Mouse (Mus musculus): ENCODE measurements at regions not wholly inside any gene's neighbourhood (a gene's known extent, or its start where the extent isn't known, plus 50 kb on each side); places are given as distances from the start of the nearest gene placed in this dataset.

DNA sequence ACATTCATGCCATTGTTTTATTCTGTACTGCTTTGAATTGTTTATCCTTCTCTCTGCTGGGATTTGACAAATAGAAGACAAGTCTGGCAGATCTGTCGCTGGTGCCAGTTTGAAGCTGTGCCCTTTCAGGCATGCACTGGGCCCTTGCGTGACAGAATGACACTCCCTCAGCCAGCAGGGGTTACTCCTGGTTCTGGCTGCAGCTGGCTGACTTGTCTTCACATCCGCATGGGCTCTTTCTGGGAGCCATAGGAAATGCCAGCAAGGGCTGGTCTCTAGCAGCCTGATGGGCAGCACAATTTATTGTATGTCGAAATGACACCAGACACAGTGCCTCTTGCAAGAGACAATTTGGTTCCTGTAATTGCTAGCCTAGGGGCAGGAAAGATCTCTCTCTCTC, 102.5 kb downstream of the 4930564D02Rik start:
- Histone ChIP-seq H3K27ac (replicated peaks; ENCODE audit: low read depth, low read length) (peak overlapping the region; percentile 55; the same call in 1 of the 2 replicates), H3K4me3 (replicated peaks; ENCODE audit: low read depth, low read length) (no peak overlapping the region), H3K4me2 (ENCODE audit: low read length) (no peak overlapping the region), H3K4me1 (ENCODE audit: control insufficient read depth, insufficient read depth, low read length) (peaks cover 9% of the 10 kb centered on the region), H3K36me3 (ENCODE audit: control insufficient read depth, insufficient read depth, low read length) (no peaks in the 10 kb centered on the region), H3K9me3 (ENCODE audit: control insufficient read depth, low read length) (no peaks in the 10 kb centered on the region), H3K9ac (replicated peaks; ENCODE audit: low read length) (no peak overlapping the region), H3K27me3 (ENCODE audit: control insufficient read depth, insufficient read depth, low read length) (no peaks in the 10 kb centered on the region)
- DNase-seq (peak; percentile 38), ATAC-seq (ENCODE audit: low FRiP score, low TSS enrichment) (no peak)
- 33% methylated on average over 4 of the region's 4 CpGs for WGBS

DNA sequence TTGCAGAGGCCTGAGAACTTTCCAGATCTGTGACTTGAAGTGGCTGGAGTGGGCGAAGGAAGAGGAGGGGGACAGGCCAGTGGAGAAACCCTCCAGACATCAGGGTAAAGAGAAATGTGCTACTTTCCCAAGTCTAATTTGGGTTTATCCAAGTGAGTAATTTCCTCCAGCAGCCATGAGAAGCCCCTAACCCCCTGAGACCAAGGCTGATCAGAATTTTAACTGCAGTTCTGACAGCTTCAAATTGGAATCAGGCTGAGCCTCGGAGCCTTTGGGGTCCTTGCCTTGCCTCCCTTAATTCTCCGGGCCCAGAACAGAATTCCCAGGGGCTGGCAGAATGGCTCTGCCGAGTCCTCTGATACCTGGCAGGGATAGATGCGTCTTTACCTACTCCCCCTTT, 104.9 kb downstream of the 4930564D02Rik start:
- Histone ChIP-seq H3K9ac (replicated peaks; ENCODE audit: low read length) (no peak overlapping the region), H3K4me2 (ENCODE audit: low read length) (no peak overlapping the region), H3K4me1 (ENCODE audit: control insufficient read depth, insufficient read depth, low read length) (peaks cover 9% of the 10 kb centered on the region), H3K9me3 (ENCODE audit: control insufficient read depth, low read length) (no peaks in the 10 kb centered on the region), H3K4me3 (replicated peaks; ENCODE audit: low read depth, low read length) (no peak overlapping the region), H3K36me3 (ENCODE audit: control insufficient read depth, insufficient read depth, low read length) (no peaks in the 10 kb centered on the region), H3K27me3 (ENCODE audit: control insufficient read depth, insufficient read depth, low read length) (no peaks in the 10 kb centered on the region), H3K27ac (replicated peaks; ENCODE audit: low read depth, low read length) (0 out of 2 replicates have a peak overlapping the region, but pooled peaks have one; percentile 8)
- ATAC-seq (ENCODE audit: low FRiP score, low TSS enrichment): no peak
- DNase-seq: peak; percentile 45
- WGBS: 62% methylated on average over 5 of the region's 5 CpGs

DNA sequence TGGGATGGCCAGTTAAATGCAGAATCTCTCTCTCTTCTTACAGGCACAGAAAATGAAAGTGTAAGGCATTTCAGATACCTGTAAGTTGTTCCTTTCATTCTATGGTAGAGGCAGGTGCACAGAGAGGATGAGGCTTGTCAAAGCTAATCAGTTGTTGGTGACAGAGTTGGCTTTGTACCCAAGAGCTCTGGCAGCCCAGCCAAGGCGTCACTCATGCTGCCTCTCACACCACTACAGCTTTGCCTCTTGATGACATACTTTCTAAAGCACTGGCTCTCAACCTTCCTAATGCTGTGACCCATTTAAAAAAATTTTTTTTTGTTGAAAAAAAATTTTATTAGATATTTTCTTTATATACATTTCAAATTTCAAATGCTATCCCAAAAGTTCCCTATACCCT, 105.4 kb downstream of the 4930564D02Rik start:
- no peak overlapping the region for H3K9ac ChIP-seq (replicated peaks; ENCODE audit: low read length)
- 0 out of 2 replicates have a peak overlapping the region, but pooled peaks have one; percentile 8 for H3K27ac ChIP-seq (replicated peaks; ENCODE audit: low read depth, low read length)
- H3K27me3 ChIP-seq (ENCODE audit: control insufficient read depth, insufficient read depth, low read length): no peaks in the 10 kb centered on the region
- no peaks in the 10 kb centered on the region for H3K36me3 ChIP-seq (ENCODE audit: control insufficient read depth, insufficient read depth, low read length)
- H3K4me3 ChIP-seq (replicated peaks; ENCODE audit: low read depth, low read length): no peak overlapping the region
- ATAC-seq (ENCODE audit: low FRiP score, low TSS enrichment) (no peak), DNase-seq (no peak)
- WGBS: 73% methylated on average over 1 of the region's 1 CpGs
- no peak overlapping the region for H3K4me2 ChIP-seq (ENCODE audit: low read length)
- H3K4me1 ChIP-seq (ENCODE audit: control insufficient read depth, insufficient read depth, low read length): peaks cover 9% of the 10 kb centered on the region
- no peaks in the 10 kb centered on the region for H3K9me3 ChIP-seq (ENCODE audit: control insufficient read depth, low read length)

DNA sequence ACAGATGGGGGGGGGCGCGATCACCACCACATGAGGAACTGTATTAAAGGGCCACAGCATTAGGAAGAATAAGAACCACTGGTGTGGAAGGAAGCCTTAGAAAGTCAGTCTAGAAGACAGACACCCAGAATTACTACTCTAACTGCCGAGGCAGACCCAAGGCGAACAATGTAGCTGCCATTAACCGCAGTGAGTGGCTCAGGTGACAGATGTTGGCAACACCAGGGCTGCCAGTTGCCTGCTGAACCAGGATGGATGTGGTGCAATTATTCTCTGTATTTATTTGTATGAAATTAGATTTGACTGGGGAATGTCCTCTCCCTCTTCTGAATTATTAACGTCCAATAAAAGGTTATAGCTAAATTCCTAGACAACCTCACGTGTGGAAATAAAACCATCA, 124.7 kb downstream of the 4930564D02Rik start:
- Histone ChIP-seq H3K27me3 (ENCODE audit: control insufficient read depth, insufficient read depth, low read length) (no peaks in the 10 kb centered on the region), H3K27ac (replicated peaks; ENCODE audit: low read depth, low read length) (no peak overlapping the region), H3K4me2 (ENCODE audit: low read length) (no peak overlapping the region), H3K4me1 (ENCODE audit: control insufficient read depth, insufficient read depth, low read length) (no peaks in the 10 kb centered on the region), H3K4me3 (replicated peaks; ENCODE audit: low read depth, low read length) (no peak overlapping the region), H3K9me3 (ENCODE audit: control insufficient read depth, low read length) (no peaks in the 10 kb centered on the region), H3K36me3 (ENCODE audit: control insufficient read depth, insufficient read depth, low read length) (no peaks in the 10 kb centered on the region), H3K9ac (replicated peaks; ENCODE audit: low read length) (no peak overlapping the region)
- WGBS: 90% methylated on average over 7 of the region's 7 CpGs
- ATAC-seq (ENCODE audit: low FRiP score, low TSS enrichment) (no peak), DNase-seq (no peak)

DNA sequence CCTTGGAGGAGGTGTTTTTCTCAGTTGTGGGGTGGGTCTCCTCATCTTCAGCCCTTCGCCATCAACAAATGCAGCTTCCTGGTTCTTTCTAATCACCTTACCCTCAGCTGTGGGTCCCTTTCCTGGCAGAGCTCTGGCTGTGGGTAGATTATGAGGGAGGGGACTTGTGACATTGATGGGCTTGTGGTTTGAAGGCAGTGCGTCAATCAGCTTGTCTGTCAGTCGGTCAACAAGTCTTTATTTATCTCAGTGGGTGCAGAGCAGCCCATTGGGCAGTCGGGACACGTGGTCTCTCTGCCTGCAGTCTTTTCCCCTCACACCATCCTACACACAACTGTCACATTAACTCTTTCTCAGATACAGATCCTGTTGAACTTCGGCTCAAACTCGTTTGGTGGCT, 125.2 kb downstream of the 4930564D02Rik start:
- WGBS: 63% methylated on average over 7 of the region's 7 CpGs

DNA sequence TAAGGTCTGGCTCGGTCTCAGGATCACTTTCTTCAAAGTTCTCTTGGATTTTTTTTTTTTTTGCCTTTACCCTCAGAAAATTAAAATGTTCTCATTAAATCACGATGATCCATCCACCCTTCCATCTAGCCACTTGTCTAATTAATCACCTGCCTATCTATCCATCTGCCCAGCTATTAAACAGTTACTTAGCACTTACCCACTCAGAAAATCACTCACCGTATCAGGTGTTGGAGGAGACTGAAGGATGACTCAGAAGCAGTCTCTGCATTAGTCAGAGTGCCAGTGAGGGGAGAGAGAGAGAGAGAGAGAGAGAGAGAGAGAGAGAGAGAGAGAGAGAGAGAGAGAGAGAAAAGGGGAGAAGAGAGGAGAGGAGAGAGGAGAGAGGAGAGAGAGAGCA, 134.1 kb downstream of the 4930564D02Rik start:
- Histone ChIP-seq H3K9me3 (ENCODE audit: control insufficient read depth, low read length) (no peaks in the 10 kb centered on the region), H3K4me3 (replicated peaks; ENCODE audit: low read depth, low read length) (no peak overlapping the region), H3K4me2 (ENCODE audit: low read length) (no peak overlapping the region), H3K27me3 (ENCODE audit: control insufficient read depth, insufficient read depth, low read length) (no peaks in the 10 kb centered on the region), H3K27ac (replicated peaks; ENCODE audit: low read depth, low read length) (no peak overlapping the region), H3K9ac (replicated peaks; ENCODE audit: low read length) (no peak overlapping the region), H3K36me3 (ENCODE audit: control insufficient read depth, insufficient read depth, low read length) (no peaks in the 10 kb centered on the region), H3K4me1 (ENCODE audit: control insufficient read depth, insufficient read depth, low read length) (no peaks in the 10 kb centered on the region)
- DNase-seq: no peak
- whole genome bisulfite sequencing: 87% methylated on average over 3 of the region's 3 CpGs
- ATAC-seq (ENCODE audit: low FRiP score, low TSS enrichment): no peak

More for the DNA sequence above, 125.2 kb downstream of the 4930564D02Rik start:
- Histone ChIP-seq H3K4me2 (ENCODE audit: low read length) (no peak overlapping the region), H3K4me1 (ENCODE audit: control insufficient read depth, insufficient read depth, low read length) (no peaks in the 10 kb centered on the region), H3K9ac (replicated peaks; ENCODE audit: low read length) (no peak overlapping the region), H3K27me3 (ENCODE audit: control insufficient read depth, insufficient read depth, low read length) (no peaks in the 10 kb centered on the region), H3K9me3 (ENCODE audit: control insufficient read depth, low read length) (no peaks in the 10 kb centered on the region), H3K27ac (replicated peaks; ENCODE audit: low read depth, low read length) (no peak overlapping the region), H3K4me3 (replicated peaks; ENCODE audit: low read depth, low read length) (no peak overlapping the region), H3K36me3 (ENCODE audit: control insufficient read depth, insufficient read depth, low read length) (no peaks in the 10 kb centered on the region)
- DNase-seq: no peak
- ATAC-seq (ENCODE audit: low FRiP score, low TSS enrichment): no peak

DNA sequence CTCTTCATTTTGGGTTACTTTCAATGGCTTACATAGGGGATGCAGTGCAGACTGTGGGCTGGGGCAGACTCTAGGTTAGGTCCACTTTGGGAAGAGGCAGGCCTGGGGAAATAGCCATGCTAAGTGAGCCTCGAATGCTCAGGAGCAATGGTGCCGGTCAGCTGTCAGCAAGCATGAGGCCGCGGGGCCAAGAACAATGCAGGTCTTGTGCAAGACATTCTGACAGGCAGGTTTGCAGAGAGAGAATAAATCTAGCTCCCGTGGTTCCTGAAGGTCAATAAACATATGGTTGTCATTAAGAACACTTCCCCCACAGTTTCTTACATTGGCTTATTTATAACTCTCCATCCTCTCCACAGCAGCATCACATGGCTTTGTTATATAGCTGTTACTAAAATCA, 142.5 kb downstream of the 4930564D02Rik start:
- Histone ChIP-seq H3K27ac (replicated peaks; ENCODE audit: low read depth, low read length) (no peak overlapping the region), H3K4me1 (ENCODE audit: control insufficient read depth, insufficient read depth, low read length) (no peaks in the 10 kb centered on the region), H3K9ac (replicated peaks; ENCODE audit: low read length) (no peak overlapping the region), H3K4me3 (replicated peaks; ENCODE audit: low read depth, low read length) (no peak overlapping the region), H3K36me3 (ENCODE audit: control insufficient read depth, insufficient read depth, low read length) (no peaks in the 10 kb centered on the region), H3K4me2 (ENCODE audit: low read length) (no peak overlapping the region), H3K27me3 (ENCODE audit: control insufficient read depth, insufficient read depth, low read length) (no peaks in the 10 kb centered on the region), H3K9me3 (ENCODE audit: control insufficient read depth, low read length) (no peaks in the 10 kb centered on the region)
- 83% methylated on average over 5 of the region's 5 CpGs for WGBS
- DNase-seq: no peak
- ATAC-seq (ENCODE audit: low FRiP score, low TSS enrichment): no peak

DNA sequence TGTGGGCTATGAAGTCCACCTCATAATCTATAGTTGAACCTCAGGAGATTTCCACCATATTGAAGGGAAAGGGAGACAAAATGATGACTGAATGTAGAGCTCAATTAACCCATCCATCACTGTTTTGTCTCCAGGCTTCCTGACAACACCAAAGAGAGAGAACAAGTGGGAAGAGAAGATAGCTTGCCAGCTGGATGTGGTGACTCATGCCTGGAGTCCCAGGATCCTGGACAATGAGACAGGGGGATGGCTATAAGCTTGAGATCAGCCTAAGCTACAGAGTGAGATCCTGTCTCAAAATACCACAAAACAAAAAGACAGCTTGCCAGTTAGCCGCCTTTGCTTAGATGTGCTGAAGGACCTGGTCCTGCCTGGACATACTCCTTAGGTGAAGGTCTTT, 144.4 kb downstream of the 4930564D02Rik start:
- Histone ChIP-seq H3K27me3 (ENCODE audit: control insufficient read depth, insufficient read depth, low read length) (no peaks in the 10 kb centered on the region), H3K36me3 (ENCODE audit: control insufficient read depth, insufficient read depth, low read length) (no peaks in the 10 kb centered on the region), H3K4me1 (ENCODE audit: control insufficient read depth, insufficient read depth, low read length) (no peaks in the 10 kb centered on the region), H3K27ac (replicated peaks; ENCODE audit: low read depth, low read length) (no peak overlapping the region), H3K9ac (replicated peaks; ENCODE audit: low read length) (no peak overlapping the region), H3K9me3 (ENCODE audit: control insufficient read depth, low read length) (no peaks in the 10 kb centered on the region), H3K4me2 (ENCODE audit: low read length) (no peak overlapping the region), H3K4me3 (replicated peaks; ENCODE audit: low read depth, low read length) (no peak overlapping the region)
- WGBS: 92% methylated on average over 1 of the region's 1 CpGs
- no peak for DNase-seq
- no peak for ATAC-seq (ENCODE audit: low FRiP score, low TSS enrichment)

DNA sequence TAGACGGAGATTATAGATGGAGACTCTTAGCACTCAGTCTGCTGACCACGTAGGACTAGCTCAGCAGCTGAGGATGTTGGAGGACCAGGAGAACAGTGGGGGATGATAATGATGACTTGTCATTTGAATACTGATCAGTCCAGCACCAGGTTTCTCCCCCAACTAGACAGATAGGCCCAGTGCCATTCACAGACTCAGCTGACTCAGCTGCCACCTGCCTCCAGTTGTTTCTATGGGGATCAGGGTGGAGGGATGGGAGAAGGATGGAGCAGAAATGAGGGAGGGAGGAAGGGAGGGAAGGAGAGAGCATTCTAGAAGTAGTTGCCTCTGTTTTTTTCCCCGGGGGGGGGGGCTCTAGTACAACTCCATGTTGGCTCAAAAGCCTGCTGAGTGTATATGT, 145.1 kb downstream of the 4930564D02Rik start:
- Histone ChIP-seq H3K4me1 (ENCODE audit: control insufficient read depth, insufficient read depth, low read length) (no peaks in the 10 kb centered on the region), H3K4me2 (ENCODE audit: low read length) (no peak overlapping the region), H3K36me3 (ENCODE audit: control insufficient read depth, insufficient read depth, low read length) (no peaks in the 10 kb centered on the region), H3K27me3 (ENCODE audit: control insufficient read depth, insufficient read depth, low read length) (no peaks in the 10 kb centered on the region), H3K27ac (replicated peaks; ENCODE audit: low read depth, low read length) (no peak overlapping the region), H3K9ac (replicated peaks; ENCODE audit: low read length) (no peak overlapping the region), H3K4me3 (replicated peaks; ENCODE audit: low read depth, low read length) (no peak overlapping the region), H3K9me3 (ENCODE audit: control insufficient read depth, low read length) (no peaks in the 10 kb centered on the region)
- no peak for DNase-seq
- no peak for ATAC-seq (ENCODE audit: low FRiP score, low TSS enrichment)
- WGBS: 57% methylated on average over 3 of the region's 3 CpGs
